Mouse (Mus musculus) inflammation-experienced regulatory T-cells, adult 6 months (primary cell): ENCODE data around the gene Atp8a2. TPM values are rescaled to one million over a fixed set of nuclear protein-coding genes. Genes with fewer than 3 reads are reported as not detected.
"Not testable (repeated sequence)": the region's sequence is repeated elsewhere in the genome, so short reads cannot be mapped to it uniquely, and the experiment has no call there.

Experiments
- ATAC-seq: one replicate; pipeline ENCODE4 v1.8.0; 2017
- polyA plus RNA-seq, 3 experiments: library from polyadenylated mRNA; unstranded; fragments of 100-300 nt; shearing (Covaris generic); gene quantifications; one replicate each; pipeline ENCODE4 v1.2.1; 2017

Gene Atp8a2
- polyA plus RNA-seq, 3 experiments from 2014 or later: 0.57 to 2.9 (median 1.1) TPM

DNA sequence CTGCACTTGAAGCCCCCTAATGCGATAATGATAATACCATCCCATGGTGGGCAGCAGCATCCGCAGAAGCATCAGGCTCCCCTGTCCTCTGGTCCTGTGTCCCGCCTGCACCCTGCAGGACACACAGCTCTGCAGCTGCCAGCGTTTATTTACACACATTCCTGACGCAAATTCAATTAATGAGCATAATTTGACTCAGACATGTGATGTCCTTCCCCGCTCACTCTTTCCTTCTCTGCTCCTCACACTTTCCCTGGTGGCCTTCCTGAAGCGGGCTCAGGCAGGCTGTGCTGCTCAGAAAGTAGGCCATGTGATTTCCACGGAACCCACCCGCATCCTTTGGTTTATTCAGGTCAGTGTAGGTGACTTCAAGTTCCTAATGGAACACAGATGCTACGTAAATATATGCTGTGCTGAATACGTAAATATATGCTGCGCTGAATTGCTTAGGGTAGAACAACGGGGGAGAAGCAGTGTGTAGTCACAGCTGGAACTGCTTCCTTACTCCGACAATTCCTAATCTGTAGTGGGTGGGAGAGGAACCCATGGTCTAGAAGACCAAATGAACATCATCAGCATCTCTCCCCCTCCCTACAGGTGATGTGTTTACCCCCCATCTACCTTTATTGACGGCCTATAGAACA, 437.7 kb downstream of the Atp8a2 start:
- ATAC-seq: no peak

- ATAC-seq: no peak
Observed at GRCm38 (mm10) chr14:59752401-59752800, 444.6 kb downstream of the Atp8a2 start.

DNA sequence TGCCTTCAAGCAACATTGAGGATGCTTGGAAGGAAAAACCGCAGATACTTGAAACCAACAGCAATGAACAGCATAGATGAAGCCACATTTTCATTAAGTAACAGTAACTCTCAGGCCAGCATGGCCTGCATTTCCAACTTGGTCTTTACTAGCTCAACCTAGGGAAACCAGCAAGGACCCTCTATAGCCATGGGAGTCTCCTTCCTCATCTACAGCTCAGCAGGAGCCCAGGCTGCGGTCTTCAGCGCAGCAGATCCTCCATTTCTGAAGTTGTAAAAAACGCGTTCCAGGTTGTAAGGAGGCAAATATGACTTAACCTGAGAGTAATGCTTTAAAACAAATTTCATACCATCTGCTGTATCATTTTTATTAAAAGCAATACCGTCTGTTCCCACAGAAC, 447.0 kb downstream of the Atp8a2 start:
- no peak for ATAC-seq

GRCm38 (mm10) chr14:59745676-59746075, 451.3 kb downstream of the Atp8a2 start:
- ATAC-seq: no peak

GRCm38 (mm10) chr14:59741752-59742151, 455.2 kb downstream of the Atp8a2 start:
- ATAC-seq: no peak

DNA sequence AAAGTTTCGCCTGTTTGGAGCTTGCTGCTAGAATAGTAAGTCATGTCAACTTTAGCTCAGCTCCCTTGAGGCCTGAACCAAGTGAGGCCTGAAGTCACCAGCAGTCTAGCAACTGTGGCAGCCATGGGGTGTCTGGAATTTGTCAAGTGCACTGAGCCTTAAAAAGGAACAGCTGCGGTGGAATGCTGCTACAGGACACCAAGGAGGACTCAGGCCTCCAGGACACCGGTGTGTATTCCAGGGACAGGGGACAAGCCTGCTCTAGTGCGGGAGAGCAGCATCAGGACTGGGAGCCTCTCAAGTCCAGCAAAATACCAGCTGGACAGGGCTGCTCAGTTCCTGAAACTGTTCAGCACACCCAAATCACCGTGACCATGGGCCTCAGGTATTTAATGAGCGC, 457.5 kb downstream of the Atp8a2 start:
- no peak for ATAC-seq

DNA sequence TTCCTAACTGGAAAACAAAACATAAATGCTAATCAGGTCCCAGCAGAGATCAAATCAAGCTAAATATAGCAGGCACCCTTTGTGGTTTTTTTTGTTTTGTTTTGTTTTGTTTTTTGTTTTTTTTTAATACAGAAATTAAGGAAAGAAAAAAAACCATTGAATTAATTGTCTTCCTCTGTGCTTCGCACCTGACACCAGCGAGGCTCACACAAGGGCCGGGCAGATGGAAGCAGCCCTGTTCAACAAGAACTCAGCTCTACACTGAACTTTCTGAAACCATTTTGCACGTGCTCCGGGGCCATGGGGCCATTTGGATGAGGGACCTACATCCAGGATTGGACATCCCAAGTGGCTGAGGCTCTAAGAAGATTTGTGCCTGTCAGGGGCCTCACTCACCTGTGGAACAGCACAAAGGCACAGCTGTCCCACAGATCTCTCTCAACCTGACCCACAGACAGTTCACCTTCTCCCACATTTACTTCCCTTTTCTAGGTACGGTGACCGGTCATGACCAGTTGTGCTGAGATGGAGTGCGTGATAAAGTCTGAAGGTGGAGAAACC, 459.2 kb downstream of the Atp8a2 start:
- ATAC-seq: no peak

DNA sequence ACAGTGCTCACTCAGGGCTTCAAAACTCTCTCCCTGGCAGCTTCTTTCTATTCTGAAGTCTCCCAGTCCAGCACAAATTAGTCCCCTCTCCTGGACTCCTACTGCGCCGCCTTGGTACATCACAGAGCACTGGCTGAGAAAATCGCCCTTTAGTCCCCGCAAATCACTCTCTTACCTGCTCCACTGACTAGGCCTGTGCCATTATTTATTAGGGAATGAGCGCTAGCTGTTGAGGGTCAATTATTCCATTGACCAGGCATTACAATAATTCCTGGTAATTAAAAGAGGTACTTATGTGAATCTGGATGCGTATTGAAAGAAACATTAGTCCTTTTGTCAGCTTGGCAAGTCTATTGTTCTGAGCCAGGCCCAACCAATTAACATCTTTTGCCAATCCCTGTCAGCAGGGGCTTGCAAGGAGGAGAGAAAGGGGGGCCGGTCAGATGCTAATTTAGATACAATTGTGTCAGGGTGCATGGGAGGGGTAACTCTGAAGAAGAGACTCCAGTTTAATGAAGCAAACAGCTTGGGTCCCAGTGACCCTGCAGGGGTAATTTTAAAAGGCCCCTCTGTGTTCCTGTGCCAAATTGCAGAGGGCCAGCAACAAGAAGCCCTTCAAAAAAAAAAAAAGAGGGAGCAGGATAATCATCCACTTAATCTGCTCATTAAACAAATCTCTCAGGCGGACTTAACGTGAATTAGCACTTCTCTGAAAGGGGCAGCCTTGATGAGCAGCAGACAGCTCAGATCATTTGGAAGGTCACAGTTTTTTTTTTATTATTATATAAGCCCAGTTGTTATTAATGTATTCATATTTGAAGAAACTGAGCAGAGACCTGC, 459.9 kb downstream of the Atp8a2 start:
- no peak for ATAC-seq

- no peak for ATAC-seq
Observed at GRCm38 (mm10) chr14:59730043-59730390, 467.0 kb downstream of the Atp8a2 start.

GRCm38 (mm10) chr14:59729298-59730042, 467.5 kb downstream of the Atp8a2 start:
- no peak for ATAC-seq

GRCm38 (mm10) chr14:59727016-59727415, 470.0 kb downstream of the Atp8a2 start:
- ATAC-seq: no peak

DNA sequence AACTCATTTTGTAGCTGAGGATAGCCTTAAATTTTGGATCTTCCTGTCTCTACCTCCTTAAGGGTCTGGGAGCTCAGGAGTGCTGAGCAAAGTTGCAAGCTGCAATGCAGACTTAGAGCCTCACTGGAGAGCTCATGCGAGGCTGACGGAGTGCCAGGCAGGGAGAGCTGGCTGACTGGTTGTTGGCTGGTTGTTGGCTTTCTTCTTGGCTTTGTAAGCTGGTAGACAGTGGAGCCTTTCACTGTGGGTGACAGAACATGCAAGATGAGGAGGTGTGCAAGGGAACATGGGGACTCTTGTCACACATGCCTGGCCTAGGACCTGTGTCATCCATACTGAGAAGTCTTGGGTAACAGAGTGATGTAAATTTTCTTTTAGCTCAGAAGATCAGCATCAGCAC, 473.8 kb downstream of the Atp8a2 start:
- no peak for ATAC-seq

- ATAC-seq: no peak
Observed at GRCm38 (mm10) chr14:59721957-59722356, 475.0 kb downstream of the Atp8a2 start.

GRCm38 (mm10) chr14:59721356-59721755, 475.6 kb downstream of the Atp8a2 start:
- ATAC-seq: no peak

DNA sequence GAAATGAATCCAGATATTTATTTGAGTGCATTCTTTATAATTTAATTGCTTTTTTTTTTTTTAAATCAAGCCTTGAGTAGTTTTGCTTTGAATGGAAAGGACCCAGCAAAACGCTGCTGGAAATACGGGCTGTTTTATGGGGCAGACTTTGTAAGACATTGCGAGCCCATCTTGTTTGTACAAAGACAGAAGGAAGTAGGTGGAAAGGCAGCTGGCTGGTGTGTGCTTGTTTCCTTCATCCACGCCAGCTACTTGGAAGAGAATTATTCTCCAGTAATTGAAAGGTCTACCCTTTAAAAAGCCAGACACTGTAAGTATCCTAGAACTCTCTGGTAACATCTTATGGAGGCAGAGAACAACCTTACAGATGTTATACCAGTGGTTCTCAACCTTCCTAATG, 476.6 kb downstream of the Atp8a2 start:
- ATAC-seq: no peak

- ATAC-seq: not testable (repeated sequence)
Observed at GRCm38 (mm10) chr14:59716443-59717085, 480.4 kb downstream of the Atp8a2 start.

GRCm38 (mm10) chr14:59715695-59716442, 481.1 kb downstream of the Atp8a2 start:
- ATAC-seq: no peak

GRCm38 (mm10) chr14:59709505-59710335, 487.3 kb downstream of the Atp8a2 start:
- no peak for ATAC-seq

GRCm38 (mm10) chr14:59708009-59708408, 489.0 kb downstream of the Atp8a2 start:
- ATAC-seq: no peak

DNA sequence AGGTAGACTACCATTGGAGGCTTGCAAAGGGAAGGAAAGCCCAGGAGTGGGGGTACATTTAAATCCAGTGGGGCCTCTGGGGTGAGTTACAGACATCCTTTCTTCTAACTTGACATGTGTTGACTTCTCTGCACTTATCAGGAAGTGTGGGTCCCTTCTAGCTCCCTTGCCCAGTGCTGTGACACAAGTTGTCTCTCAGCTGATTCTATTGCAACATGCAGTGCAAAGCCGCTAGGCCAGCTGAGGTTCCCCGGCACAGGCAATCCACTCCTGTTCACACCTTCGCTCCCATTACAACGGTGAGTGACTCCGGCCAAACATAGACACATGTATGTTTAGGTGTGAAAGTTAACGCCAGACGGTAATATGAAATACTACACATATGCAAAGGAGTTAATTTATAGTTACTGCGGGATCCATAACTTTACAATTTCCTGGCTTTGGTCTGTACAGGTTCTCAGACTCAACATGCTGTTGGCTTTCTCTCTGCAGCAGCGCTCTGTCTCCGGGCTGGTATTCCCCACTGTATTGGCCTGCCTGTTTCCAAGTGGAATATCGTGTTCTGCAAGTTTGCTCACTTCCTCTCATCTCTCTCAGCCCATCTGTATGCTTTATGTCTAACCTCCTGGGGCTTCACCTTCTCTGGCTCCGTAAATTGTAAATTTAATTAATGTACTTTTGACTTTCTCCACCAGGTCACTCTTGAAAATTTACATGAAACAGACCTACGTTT, 491.5 kb downstream of the Atp8a2 start:
- ATAC-seq: no peak
